Mouse (Mus musculus): Measurements from ENCODE around the gene Rasl12. TPM values are rescaled to one million over a fixed set of nuclear protein-coding genes. Genes with fewer than 3 reads are reported as not detected.

Gene Rasl12
- polyA plus RNA-seq, 2 experiments = 0.04 to 0.12 TPM

DNA sequence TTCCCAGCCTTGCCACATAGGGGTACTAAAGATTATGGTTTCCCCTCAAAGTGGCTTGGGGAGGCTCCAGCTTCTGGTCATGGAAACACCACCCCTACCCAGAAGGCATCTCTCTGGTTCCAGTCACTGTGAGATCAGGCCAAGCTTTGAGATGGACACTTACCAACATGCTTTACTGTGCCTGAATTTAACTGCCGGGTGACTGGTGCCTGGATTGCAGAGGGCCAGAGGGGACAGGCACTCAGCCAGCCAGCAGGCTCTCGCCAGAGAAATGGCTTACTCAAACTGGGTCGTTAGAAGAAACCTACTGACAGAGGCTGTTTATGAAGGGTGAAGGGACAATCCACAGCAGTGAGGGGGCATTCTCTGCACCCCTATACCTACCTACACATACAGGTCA is 14.0 kb upstream of the Rasl12 start:
- no peaks in the 10 kb centered on the region for H3K4me1 ChIP-seq (replicated peaks; ENCODE audit: control insufficient read depth in 2 of 2, insufficient read depth in 2 of 2, low read length in 1 of 2)
- TF ChIP-seq EP300 (IDR thresholded peaks at IDR 0.05; ENCODE audit: low read depth) (no peak), CTCF (IDR thresholded peaks at IDR 0.05; ENCODE audit: low read depth) (no peak)
- H3K36me3 ChIP-seq (replicated peaks; ENCODE audit: control insufficient read depth, insufficient read depth, low read depth) = no peaks in the 10 kb centered on the region
- no peaks in the 10 kb centered on the region for H3K27me3 ChIP-seq (ENCODE audit: control insufficient read depth, insufficient read depth, low read length)
- no peak for DNase-seq (ENCODE audit: low read depth in 3 of 3, low spot score in 3 of 3)
- H3K4me2 ChIP-seq (ENCODE audit: low read depth) = no peak overlapping the region
- no peak for ATAC-seq (ENCODE audit: insufficient read depth)
- H3K9me3 ChIP-seq (ENCODE audit: control insufficient read depth, low read length) = no peaks in the 10 kb centered on the region
- H3K4me3 ChIP-seq (ENCODE audit: insufficient read depth in 1 of 2, low read depth in 2 of 2, low read length in 2 of 2) = no peak overlapping the region
- 39% methylated on average over 3 of the region's 3 CpGs for WGBS (ENCODE audit: insufficient replicate concordance)
- no peak overlapping the region for H3K9ac ChIP-seq (replicated peaks)
- no peak overlapping the region for H3K27ac ChIP-seq

DNA sequence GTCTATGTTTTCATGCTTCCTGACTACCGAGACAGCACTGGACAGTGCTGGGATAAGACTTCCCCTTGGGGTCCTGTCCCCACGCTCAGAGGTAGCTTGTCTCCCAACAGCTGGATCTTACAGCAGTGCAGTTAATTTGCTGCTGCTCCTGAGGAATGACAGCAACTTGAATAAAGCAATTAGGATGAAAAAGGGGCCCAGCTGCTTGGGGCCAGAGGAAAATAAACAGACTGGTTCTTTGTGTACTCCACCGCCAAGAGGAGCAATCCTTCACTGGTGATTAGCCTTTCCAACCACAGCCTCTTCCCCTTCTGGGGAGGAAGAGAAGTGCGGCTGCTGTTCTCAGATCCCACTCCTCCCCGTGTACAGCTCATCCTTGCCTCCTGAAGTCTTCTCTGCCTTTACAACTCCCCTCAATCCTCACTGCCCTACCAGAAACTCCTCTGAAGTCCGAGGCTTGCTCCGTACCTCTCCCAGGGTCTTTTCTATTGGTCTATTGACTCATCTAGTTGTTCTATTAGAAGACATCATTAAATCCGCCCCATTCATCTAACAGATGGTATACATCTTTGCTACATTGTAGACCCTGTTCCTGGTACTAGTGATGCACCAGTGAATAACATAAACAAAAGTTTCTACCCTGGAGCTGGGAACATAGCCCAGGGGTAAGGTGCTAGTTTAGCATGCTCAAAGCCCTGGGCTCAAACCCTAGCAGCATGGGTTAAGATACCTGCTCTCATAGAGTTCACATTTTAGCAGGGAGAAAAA is 11.7 kb upstream of the Rasl12 start:
- no peak for DNase-seq (ENCODE audit: low read depth in 3 of 3, low spot score in 3 of 3)
- no peak for ATAC-seq (ENCODE audit: insufficient read depth)
- H3K27me3 ChIP-seq (ENCODE audit: control insufficient read depth, insufficient read depth, low read length) = peaks cover 17% of the 10 kb centered on the region

DNA sequence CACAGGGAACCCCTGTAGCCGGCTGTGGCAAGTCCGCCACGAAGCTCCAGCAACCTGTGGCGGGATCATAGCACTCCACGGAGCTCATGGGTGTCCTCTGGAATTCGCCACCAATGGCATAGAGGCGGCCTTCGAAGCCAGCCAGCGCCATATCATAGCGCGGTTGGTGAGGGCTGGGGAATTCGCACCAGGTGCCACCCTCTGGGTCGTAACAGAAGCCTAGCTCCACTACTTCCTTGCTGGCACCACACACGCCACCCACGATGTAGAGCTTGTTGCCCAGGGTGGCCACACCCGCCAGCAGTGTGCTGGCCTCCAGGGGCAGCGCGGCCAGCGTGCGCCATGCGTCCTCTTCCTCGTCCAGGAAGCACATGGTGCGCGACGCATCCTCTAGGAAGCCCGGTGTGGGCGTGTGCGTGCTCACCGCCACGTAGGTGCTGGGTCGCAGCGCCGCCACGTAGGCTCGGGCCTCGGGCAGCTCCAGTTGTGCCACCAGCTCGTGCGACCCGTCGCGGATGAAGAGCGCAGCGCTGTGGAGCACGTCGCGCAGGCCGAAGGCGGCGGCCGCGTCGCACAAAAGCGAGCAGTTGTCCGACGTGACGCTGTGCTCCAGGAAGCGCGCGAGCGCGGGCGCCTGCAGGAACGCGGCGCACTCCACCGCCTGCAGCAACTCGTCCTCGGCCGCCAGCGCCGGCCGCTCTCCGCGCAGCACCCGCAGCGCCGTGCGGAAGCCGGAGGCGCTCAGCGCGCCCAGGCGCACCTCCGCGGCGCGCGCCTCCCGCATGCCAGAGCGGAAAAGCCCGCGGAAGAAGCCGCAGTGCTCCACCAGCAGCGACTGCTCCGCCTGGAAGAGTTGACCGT is 7.3 kb upstream of the Rasl12 start:
- WGBS (ENCODE audit: insufficient replicate concordance) = 13% methylated on average over 93 of the region's 96 CpGs
- Histone ChIP-seq H3K4me3 (ENCODE audit: insufficient read depth in 1 of 2, low read depth in 2 of 2, low read length in 2 of 2) (peak overlapping the region in 1 of 2 experiments; percentile 39; a peak in 2 of 4 replicates), H3K27me3 (ENCODE audit: control insufficient read depth, insufficient read depth, low read length) (peaks cover 28% of the 10 kb centered on the region)

More for the DNA sequence above, 11.7 kb upstream of the Rasl12 start:
- Histone ChIP-seq H3K27ac (no peak overlapping the region), H3K9me3 (ENCODE audit: control insufficient read depth, low read length) (no peaks in the 10 kb centered on the region), H3K4me2 (ENCODE audit: low read depth) (no peak overlapping the region), H3K4me3 (ENCODE audit: insufficient read depth in 1 of 2, low read depth in 2 of 2, low read length in 2 of 2) (no peak overlapping the region), H3K9ac (replicated peaks) (no peak overlapping the region), H3K36me3 (replicated peaks; ENCODE audit: control insufficient read depth, insufficient read depth, low read depth) (no peaks in the 10 kb centered on the region), H3K4me1 (replicated peaks; ENCODE audit: control insufficient read depth in 2 of 2, insufficient read depth in 2 of 2, low read length in 1 of 2) (no peaks in the 10 kb centered on the region)
- WGBS (ENCODE audit: insufficient replicate concordance) = 29% methylated on average over 8 of the region's 8 CpGs
- 0 out of 2 replicates have a peak, but pooled peaks have one; percentile 5 for TF ChIP-seq CTCF (IDR thresholded peaks at IDR 0.05; ENCODE audit: low read depth)
- no peak for TF ChIP-seq EP300 (IDR thresholded peaks at IDR 0.05; ENCODE audit: low read depth)

DNA sequence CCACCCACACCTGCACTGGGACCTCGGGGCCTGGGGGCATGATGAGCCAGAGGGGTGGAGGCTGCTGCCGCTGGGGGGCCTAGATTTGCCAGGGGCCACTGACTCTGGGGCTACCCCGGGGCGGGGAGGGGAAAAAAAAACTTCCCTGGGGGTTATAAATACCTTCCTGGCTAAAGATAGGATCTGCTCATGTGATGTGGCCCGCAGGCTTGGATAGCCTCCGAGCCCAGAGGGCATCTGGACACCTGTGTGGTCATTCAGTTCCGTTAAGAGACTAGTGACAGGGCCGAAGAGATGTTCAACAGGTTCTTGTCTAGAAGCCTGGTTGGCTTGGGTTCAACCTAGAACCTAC is 6.7 kb upstream of the Rasl12 start, which contains the start of gene Kbtbd13:
TSS of gene Kbtbd13 (minus strand) at position 40 of the 352 bp plus-strand sequence.
- TF ChIP-seq EP300 (IDR thresholded peaks at IDR 0.05; ENCODE audit: low read depth) = no peak
- TF ChIP-seq CTCF (IDR thresholded peaks at IDR 0.05; ENCODE audit: low read depth) = no peak
- H3K4me3 ChIP-seq (ENCODE audit: insufficient read depth in 1 of 2, low read depth in 2 of 2, low read length in 2 of 2) = peak within 1 kb of the TSS in 1 of 2 experiments; percentile 39; a peak in 2 of 4 replicates
- peak within 1 kb of the TSS; percentile 40; the same call in 1 of the 2 replicates for H3K4me2 ChIP-seq (ENCODE audit: low read depth)
- 23% methylated on average over 8 of the region's 8 CpGs for WGBS (ENCODE audit: insufficient replicate concordance)
- H3K27ac ChIP-seq = no peak within 1 kb of the TSS
- H3K4me1 ChIP-seq (replicated peaks; ENCODE audit: control insufficient read depth in 2 of 2, insufficient read depth in 2 of 2, low read length in 1 of 2) = no peaks in the 10 kb centered on the region
- peaks cover 28% of the 10 kb centered on the region for H3K27me3 ChIP-seq (ENCODE audit: control insufficient read depth, insufficient read depth, low read length)
- no peak for ATAC-seq (ENCODE audit: insufficient read depth)
- no peak within 1 kb of the TSS for H3K9ac ChIP-seq (replicated peaks)
- H3K36me3 ChIP-seq (replicated peaks; ENCODE audit: control insufficient read depth, insufficient read depth, low read depth) = no peaks in the 10 kb centered on the region
- DNase-seq (ENCODE audit: low read depth in 3 of 3, low spot score in 3 of 3) = no peak
- H3K9me3 ChIP-seq (ENCODE audit: control insufficient read depth, low read length) = no peaks in the 10 kb centered on the region

More for the DNA sequence above, 7.3 kb upstream of the Rasl12 start:
- Histone ChIP-seq H3K9ac (replicated peaks) (no peak overlapping the region), H3K36me3 (replicated peaks; ENCODE audit: control insufficient read depth, insufficient read depth, low read depth) (no peaks in the 10 kb centered on the region), H3K4me2 (ENCODE audit: low read depth) (peak overlapping the region; percentile 40; the same call in 1 of the 2 replicates), H3K9me3 (ENCODE audit: control insufficient read depth, low read length) (no peaks in the 10 kb centered on the region), H3K4me1 (replicated peaks; ENCODE audit: control insufficient read depth in 2 of 2, insufficient read depth in 2 of 2, low read length in 1 of 2) (no peaks in the 10 kb centered on the region), H3K27ac (no peak overlapping the region)
- ATAC-seq (ENCODE audit: insufficient read depth) = no peak
- TF ChIP-seq EP300 (IDR thresholded peaks at IDR 0.05; ENCODE audit: low read depth) = no peak
- no peak for TF ChIP-seq CTCF (IDR thresholded peaks at IDR 0.05; ENCODE audit: low read depth)
- no peak for DNase-seq (ENCODE audit: low read depth in 3 of 3, low spot score in 3 of 3)
